Mouse (Mus musculus) neural tube, embryonic 13.5 days (tissue): Measurements from ENCODE around the gene Babam2. TPM values are rescaled to one million over a fixed set of nuclear protein-coding genes. Genes with fewer than 3 reads are reported as not detected.
"Not testable (repeated sequence)": the region's sequence is repeated elsewhere in the genome, so short reads cannot be mapped to it uniquely, and the experiment has no call there.

Experiments used
- ATAC-seq: fragments of 200-750 bp; cut with Nextera tagmentation; 2 replicates; pipeline ENCODE4 v1.8.0; 2017; ENCODE audit warnings: low read depth, mild to moderate bottlenecking, moderate TSS enrichment, moderate library complexity
- H3K27ac ChIP-seq: fragments of 300-500 bp; sonication (generic); replicated peaks from 2 replicates; pipeline ENCODE4 v1.5.1; 2015; ENCODE audit warnings: moderate library complexity, mild to moderate bottlenecking, inconsistent platforms
- H3K27me3 ChIP-seq: fragments of 300-500 bp; sonication (generic); 2 replicates; pipeline ENCODE4 v1.6.1; 2015; ENCODE audit warnings: mild to moderate bottlenecking, inconsistent platforms
- H3K36me3 ChIP-seq: fragments of 300-500 bp; sonication (generic); 2 replicates; pipeline ENCODE4 v1.6.1; 2015; ENCODE audit warnings: mild to moderate bottlenecking, inconsistent platforms
- H3K4me1 ChIP-seq: fragments of 300-500 bp; sonication (generic); replicated peaks from 2 replicates; pipeline ENCODE4 v1.6.1; 2015; ENCODE audit warnings: inconsistent platforms
- H3K4me2 ChIP-seq: fragments of 300-500 bp; sonication (generic); 2 replicates; pipeline ENCODE4 v1.6.1; 2015; ENCODE audit warnings: inconsistent platforms, mild to moderate bottlenecking, moderate library complexity
- H3K4me3 ChIP-seq: fragments of 300-500 bp; sonication (generic); 2 replicates; pipeline ENCODE4 v1.5.1; 2015; ENCODE audit warnings: mild to moderate bottlenecking, inconsistent platforms
- H3K9ac ChIP-seq: fragments of 300-500 bp; sonication (generic); 2 replicates; pipeline ENCODE4 v1.6.1; 2015; ENCODE audit warnings: moderate library complexity, mild to moderate bottlenecking, inconsistent platforms
- H3K9me3 ChIP-seq: fragments of 300-500 bp; sonication (generic); 2 replicates; pipeline ENCODE4 v1.6.1; 2016; ENCODE audit warnings: inconsistent platforms
- WGBS: fragments of 180-500 bp; shearing (Covaris S2); methylation state at CpG from one replicate; pipeline ENCODE4 v1.1.7; 2015; 5-methylcytosine and 5-hydroxymethylcytosine counted together
- polyA plus RNA-seq: library from polyadenylated mRNA; unstranded; fragments of >200 nt; fragmentation: Nextera tagmentation; extraction: Ambion mirVana; gene quantifications from 2 replicates; pipeline ENCODE4 v1.2.1, GENCODE M21; 2015

Babam2 gene
- polyA plus RNA-seq, 1 experiment from 2014 or later: 54.4 TPM

GRCm38 (mm10) chr5:31963851-31964250, 266.4 kb downstream of the Babam2 start:
- ATAC-seq: no peak
- no peaks in the 10 kb centered on the region for H3K4me1 ChIP-seq
- H3K9ac ChIP-seq: no peak overlapping the region
- no peaks in the 10 kb centered on the region for H3K27me3 ChIP-seq
- no peaks in the 10 kb centered on the region for H3K9me3 ChIP-seq
- no peaks in the 10 kb centered on the region for H3K36me3 ChIP-seq
- H3K4me2 ChIP-seq: no peak overlapping the region
- WGBS: 78% methylated on average over 2 of the region's 2 CpGs
- H3K4me3 ChIP-seq: no peak overlapping the region
- no peak overlapping the region for H3K27ac ChIP-seq

GRCm38 (mm10) chr5:31966741-31967140, 269.3 kb downstream of the Babam2 start:
- no peaks in the 10 kb centered on the region for H3K27me3 ChIP-seq
- no peaks in the 10 kb centered on the region for H3K9me3 ChIP-seq
- whole genome bisulfite sequencing: 84% methylated on average over 5 of the region's 5 CpGs
- H3K9ac ChIP-seq: no peak overlapping the region
- H3K27ac ChIP-seq: no peak overlapping the region
- no peak for ATAC-seq
- H3K4me3 ChIP-seq: no peak overlapping the region
- no peaks in the 10 kb centered on the region for H3K36me3 ChIP-seq
- H3K4me1 ChIP-seq: no peaks in the 10 kb centered on the region
- no peak overlapping the region for H3K4me2 ChIP-seq

- Histone ChIP-seq H3K27me3 (no peaks in the 10 kb centered on the region), H3K9ac (no peak overlapping the region), H3K4me1 (no peaks in the 10 kb centered on the region), H3K9me3 (no peaks in the 10 kb centered on the region), H3K36me3 (no peaks in the 10 kb centered on the region), H3K4me2 (no peak overlapping the region), H3K27ac (no peak overlapping the region), H3K4me3 (no peak overlapping the region)
- ATAC-seq: no peak
- WGBS: 87% methylated on average over 4 of the region's 4 CpGs
These were observed 270.0 kb downstream of the Babam2 start for GRCm38 (mm10) chr5:31967526-31967925.

GRCm38 (mm10) chr5:31968046-31968506, 270.6 kb downstream of the Babam2 start:
- Histone ChIP-seq H3K27me3 (no peaks in the 10 kb centered on the region), H3K4me3 (no peak overlapping the region), H3K27ac (no peak overlapping the region), H3K9me3 (no peaks in the 10 kb centered on the region), H3K36me3 (no peaks in the 10 kb centered on the region), H3K4me2 (no peak overlapping the region), H3K4me1 (no peaks in the 10 kb centered on the region), H3K9ac (no peak overlapping the region)
- 77% methylated on average over 6 of the region's 6 CpGs for WGBS
- no peak for ATAC-seq

- H3K4me3 ChIP-seq, ATAC-seq, H3K36me3 ChIP-seq, H3K9ac ChIP-seq, H3K27me3 ChIP-seq, H3K4me1 ChIP-seq, H3K9me3 ChIP-seq, H3K4me2 ChIP-seq, H3K27ac ChIP-seq: not testable (repeated sequence)
- WGBS: 86% methylated on average over 1 of the region's 1 CpGs
These were observed 274.9 kb downstream of the Babam2 start for GRCm38 (mm10) chr5:31972416-31972815.

- no peaks in the 10 kb centered on the region for H3K27me3 ChIP-seq
- no peak overlapping the region for H3K4me3 ChIP-seq
- no peak overlapping the region for H3K27ac ChIP-seq
- H3K4me1 ChIP-seq: no peaks in the 10 kb centered on the region
- H3K9me3 ChIP-seq: no peaks in the 10 kb centered on the region
- WGBS: 63% methylated on average over 3 of the region's 3 CpGs
- no peak overlapping the region for H3K9ac ChIP-seq
- H3K36me3 ChIP-seq: no peaks in the 10 kb centered on the region
- H3K4me2 ChIP-seq: no peak overlapping the region
- no peak for ATAC-seq
These were observed 277.2 kb downstream of the Babam2 start for GRCm38 (mm10) chr5:31974614-31975168.

- no peak overlapping the region for H3K4me3 ChIP-seq
- no peaks in the 10 kb centered on the region for H3K27me3 ChIP-seq
- no peaks in the 10 kb centered on the region for H3K36me3 ChIP-seq
- WGBS: 86% methylated on average over 5 of the region's 5 CpGs
- no peak overlapping the region for H3K4me2 ChIP-seq
- no peak for ATAC-seq
- no peak overlapping the region for H3K27ac ChIP-seq
- H3K4me1 ChIP-seq: no peaks in the 10 kb centered on the region
- H3K9me3 ChIP-seq: no peaks in the 10 kb centered on the region
- H3K9ac ChIP-seq: no peak overlapping the region
These were observed 284.6 kb downstream of the Babam2 start for GRCm38 (mm10) chr5:31982061-31982460.

GRCm38 (mm10) chr5:31983161-31983560, 285.7 kb downstream of the Babam2 start:
- Histone ChIP-seq H3K36me3 (no peaks in the 10 kb centered on the region), H3K9me3 (no peaks in the 10 kb centered on the region), H3K4me2 (no peak overlapping the region), H3K4me1 (no peaks in the 10 kb centered on the region), H3K27ac (no peak overlapping the region), H3K27me3 (no peaks in the 10 kb centered on the region), H3K4me3 (no peak overlapping the region), H3K9ac (no peak overlapping the region)
- 78% methylated on average over 7 of the region's 7 CpGs for WGBS
- no peak for ATAC-seq

- no peaks in the 10 kb centered on the region for H3K4me1 ChIP-seq
- H3K9ac ChIP-seq: no peak overlapping the region
- H3K4me2 ChIP-seq: no peak overlapping the region
- H3K36me3 ChIP-seq: no peaks in the 10 kb centered on the region
- no peaks in the 10 kb centered on the region for H3K27me3 ChIP-seq
- 81% methylated on average over 2 of the region's 2 CpGs for WGBS
- ATAC-seq: no peak
- no peaks in the 10 kb centered on the region for H3K9me3 ChIP-seq
- no peak overlapping the region for H3K27ac ChIP-seq
- no peak overlapping the region for H3K4me3 ChIP-seq
These were observed 286.4 kb downstream of the Babam2 start for GRCm38 (mm10) chr5:31983817-31984368.

GRCm38 (mm10) chr5:31984369-31984961, 287.0 kb downstream of the Babam2 start:
- no peaks in the 10 kb centered on the region for H3K27me3 ChIP-seq
- 87% methylated on average over 13 of the region's 13 CpGs for WGBS

GRCm38 (mm10) chr5:31985021-31985420, 287.5 kb downstream of the Babam2 start:
- no peaks in the 10 kb centered on the region for H3K4me1 ChIP-seq
- H3K36me3 ChIP-seq: no peaks in the 10 kb centered on the region
- no peak overlapping the region for H3K4me2 ChIP-seq
- H3K4me3 ChIP-seq: no peak overlapping the region
- no peak overlapping the region for H3K9ac ChIP-seq
- ATAC-seq: no peak
- H3K9me3 ChIP-seq: no peaks in the 10 kb centered on the region
- H3K27ac ChIP-seq: no peak overlapping the region
- 86% methylated on average over 2 of the region's 2 CpGs for WGBS
- H3K27me3 ChIP-seq: no peaks in the 10 kb centered on the region

More at GRCm38 (mm10) chr5:31984369-31984961, 287.0 kb downstream of the Babam2 start:
- H3K4me2 ChIP-seq: no peak overlapping the region
- no peaks in the 10 kb centered on the region for H3K36me3 ChIP-seq
- no peak overlapping the region for H3K4me3 ChIP-seq
- H3K9ac ChIP-seq: no peak overlapping the region
- no peaks in the 10 kb centered on the region for H3K9me3 ChIP-seq
- no peak overlapping the region for H3K27ac ChIP-seq
- no peak for ATAC-seq
- H3K4me1 ChIP-seq: no peaks in the 10 kb centered on the region

- Histone ChIP-seq H3K4me1 (no peaks in the 10 kb centered on the region), H3K4me3 (no peak overlapping the region), H3K9ac (no peak overlapping the region), H3K9me3 (no peaks in the 10 kb centered on the region), H3K27me3 (no peaks in the 10 kb centered on the region), H3K36me3 (no peaks in the 10 kb centered on the region), H3K27ac (no peak overlapping the region), H3K4me2 (no peak overlapping the region)
- WGBS: 94% methylated on average over 11 of the region's 11 CpGs
- no peak for ATAC-seq
These were observed 290.2 kb downstream of the Babam2 start for GRCm38 (mm10) chr5:31987541-31988307.
